Mouse (Mus musculus) central nervous system, embryonic 14 days (tissue): ENCODE data around the gene D930048N14Rik. TPM values are rescaled to one million over a fixed set of nuclear protein-coding genes. Genes with fewer than 3 reads are reported as not detected.

Experiments used
- polyA plus RNA-seq: library from polyadenylated mRNA; depleted of rRNA; stranded (reverse); fragments of >200 nt; gene quantifications from 2 replicates; pipeline ENCODE4 v1.2.3, GENCODE M21; 2012; rRNA removed

Gene D930048N14Rik
- polyA plus RNA-seq, result 1.8 and 3.6 TPM in 2 replicates

DNA sequence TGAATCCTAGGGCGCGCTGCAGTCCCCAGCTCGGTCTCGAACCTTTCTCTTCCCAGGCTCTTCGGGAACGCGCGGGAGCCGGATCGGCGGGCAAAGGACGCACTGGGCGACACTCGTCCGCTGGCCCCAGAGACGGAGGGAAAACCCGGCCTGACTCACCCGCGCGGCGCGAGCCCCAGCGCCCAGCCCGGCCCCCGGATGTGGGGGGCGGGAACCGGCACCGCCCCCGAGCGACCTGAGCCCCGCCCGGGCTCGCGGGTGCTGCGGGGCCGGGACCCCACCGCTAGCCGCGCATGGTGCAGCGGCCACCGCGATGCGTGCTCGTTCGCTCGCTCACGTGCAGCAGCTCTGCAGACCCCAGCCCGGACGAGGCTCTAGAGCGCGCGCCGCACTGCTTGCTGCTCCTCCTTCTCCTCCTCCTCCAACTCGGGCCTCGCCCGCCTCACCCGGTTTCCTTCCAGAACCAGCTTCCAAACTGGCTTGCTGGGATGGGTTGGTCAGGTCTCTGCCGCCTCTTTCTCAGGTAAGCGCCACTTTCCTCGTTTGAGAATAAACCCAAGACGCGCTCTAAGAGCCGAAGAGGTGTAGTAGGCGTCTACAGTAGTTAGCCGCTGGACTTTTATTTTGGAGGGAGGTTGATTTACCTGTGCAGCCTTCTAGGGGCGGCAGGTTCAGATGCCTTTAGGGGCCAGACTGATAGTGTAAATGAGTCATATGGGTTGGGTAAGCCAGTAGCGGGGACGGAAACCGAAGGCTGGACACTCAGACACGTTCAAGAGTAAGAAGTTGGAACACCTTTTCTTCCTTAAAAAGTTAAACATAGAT is at the start of gene D930048N14Rik, which contains the start of gene N4bp3:
D930048N14Rik (plus strand) TSS at position 264 of the 825 bp plus-strand sequence.
N4bp3 (minus strand) TSS at position 152 of the 825 bp plus-strand sequence.

DNA sequence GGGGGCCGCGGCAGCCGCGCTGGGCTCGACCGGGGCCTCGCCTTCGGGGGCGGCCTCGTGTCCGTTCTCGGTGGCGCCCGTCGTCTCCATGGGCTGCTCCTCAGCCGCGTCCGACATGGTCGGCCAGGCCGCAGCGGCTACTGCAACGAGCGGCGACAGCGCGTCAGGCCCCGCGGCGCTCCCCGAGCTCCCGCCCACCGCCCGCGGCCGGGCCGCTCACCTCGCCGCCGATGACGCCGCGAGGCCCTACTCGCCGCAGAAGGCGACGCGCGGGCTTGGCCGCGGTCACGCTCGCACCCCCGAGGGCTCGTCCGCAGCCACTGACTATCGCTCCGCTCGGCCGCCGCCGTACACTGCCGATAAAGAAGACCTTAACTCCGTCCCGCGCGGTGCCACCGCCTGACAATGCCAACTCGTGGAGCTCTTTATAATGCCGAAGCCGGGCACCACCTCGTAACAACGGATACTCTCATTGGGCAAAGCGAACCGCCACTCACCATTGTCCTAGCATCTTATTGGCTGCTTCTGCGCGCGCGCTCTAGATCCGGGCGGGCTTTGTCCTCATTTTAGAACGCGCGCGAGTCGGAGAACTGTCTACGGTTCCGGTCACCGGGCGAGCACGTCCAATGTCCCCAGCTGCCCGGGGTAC is 44.2 kb upstream of the D930048N14Rik start, which contains the start of gene Hnrnpab:
Hnrnpab (minus strand) TSS at position 401 of the 649 bp plus-strand sequence.

DNA sequence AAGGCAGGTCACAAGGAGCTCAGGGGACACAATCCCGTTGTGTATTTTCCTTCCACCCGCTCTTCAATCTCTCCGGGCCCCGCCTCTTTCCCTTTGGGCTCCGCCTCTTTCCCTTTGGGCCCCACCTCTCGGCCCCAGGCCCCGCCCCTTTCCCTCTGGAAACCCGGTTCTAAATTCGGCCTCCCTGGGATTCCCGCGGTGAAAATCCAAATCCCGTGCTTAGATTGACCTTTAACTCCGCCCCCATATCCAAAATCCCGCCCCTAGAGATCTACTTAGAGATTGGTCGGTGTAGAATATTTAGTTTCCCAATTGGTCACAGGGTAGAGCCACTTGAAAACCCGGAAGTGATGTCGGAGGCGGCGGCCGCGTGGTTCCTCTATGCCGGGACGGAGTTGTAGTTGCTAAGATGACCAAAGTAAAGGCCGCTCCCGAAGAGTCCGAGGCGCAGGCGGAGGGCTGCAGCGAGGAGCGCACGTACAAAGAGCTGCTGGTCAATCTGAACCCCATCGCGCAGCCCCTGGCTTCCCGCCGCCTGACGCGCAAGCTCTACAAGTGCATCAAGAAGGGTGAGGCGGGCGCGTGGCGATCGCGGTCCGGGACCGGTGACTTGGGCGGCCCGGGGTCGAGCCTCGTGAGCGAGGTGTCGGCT is 31.2 kb upstream of the D930048N14Rik start, which contains the start of gene Nhp2:
Nhp2 (plus strand) TSS at position 327 of the 652 bp plus-strand sequence.

DNA sequence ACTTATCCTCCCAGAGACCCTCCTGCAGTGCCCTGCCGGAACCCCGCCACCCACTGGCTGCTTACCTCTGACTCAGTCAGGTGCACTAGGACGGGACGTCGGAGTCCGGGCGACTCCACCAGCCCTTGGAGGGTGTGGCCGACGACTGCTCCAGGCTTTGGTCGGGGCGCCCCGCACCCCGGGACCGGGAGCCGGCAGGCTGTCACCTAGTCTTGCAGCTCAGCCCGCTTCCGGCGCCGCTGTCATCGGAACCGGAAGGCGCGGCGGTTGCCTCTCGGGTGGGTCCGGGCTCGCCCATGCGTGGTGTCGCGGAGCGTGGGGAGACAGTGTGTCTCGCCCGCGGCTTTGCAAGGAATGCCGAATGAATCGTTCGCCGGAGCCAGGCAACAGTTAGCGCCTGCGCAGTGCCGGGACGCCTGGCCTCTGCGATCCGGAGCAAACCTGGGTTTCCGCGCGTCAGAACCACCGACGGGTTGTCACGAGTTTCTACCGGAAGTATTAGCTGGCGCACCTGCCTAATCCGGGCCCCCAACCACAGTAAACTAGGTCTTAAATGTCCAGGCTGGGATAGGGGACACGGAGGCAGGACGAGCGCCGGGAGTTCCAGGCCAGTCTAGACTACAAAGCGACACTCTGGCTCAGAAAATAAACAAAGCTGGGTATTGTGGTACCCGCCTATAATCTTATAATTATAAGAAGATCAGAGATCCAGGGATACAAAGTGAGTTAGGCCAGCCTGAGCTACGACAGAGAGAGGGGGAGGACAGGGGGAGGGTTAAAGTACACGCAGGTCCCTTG is 15.0 kb upstream of the D930048N14Rik start, which contains the start of gene Rmnd5b:
Rmnd5b (minus strand) TSS at position 372 of the 798 bp plus-strand sequence.

DNA sequence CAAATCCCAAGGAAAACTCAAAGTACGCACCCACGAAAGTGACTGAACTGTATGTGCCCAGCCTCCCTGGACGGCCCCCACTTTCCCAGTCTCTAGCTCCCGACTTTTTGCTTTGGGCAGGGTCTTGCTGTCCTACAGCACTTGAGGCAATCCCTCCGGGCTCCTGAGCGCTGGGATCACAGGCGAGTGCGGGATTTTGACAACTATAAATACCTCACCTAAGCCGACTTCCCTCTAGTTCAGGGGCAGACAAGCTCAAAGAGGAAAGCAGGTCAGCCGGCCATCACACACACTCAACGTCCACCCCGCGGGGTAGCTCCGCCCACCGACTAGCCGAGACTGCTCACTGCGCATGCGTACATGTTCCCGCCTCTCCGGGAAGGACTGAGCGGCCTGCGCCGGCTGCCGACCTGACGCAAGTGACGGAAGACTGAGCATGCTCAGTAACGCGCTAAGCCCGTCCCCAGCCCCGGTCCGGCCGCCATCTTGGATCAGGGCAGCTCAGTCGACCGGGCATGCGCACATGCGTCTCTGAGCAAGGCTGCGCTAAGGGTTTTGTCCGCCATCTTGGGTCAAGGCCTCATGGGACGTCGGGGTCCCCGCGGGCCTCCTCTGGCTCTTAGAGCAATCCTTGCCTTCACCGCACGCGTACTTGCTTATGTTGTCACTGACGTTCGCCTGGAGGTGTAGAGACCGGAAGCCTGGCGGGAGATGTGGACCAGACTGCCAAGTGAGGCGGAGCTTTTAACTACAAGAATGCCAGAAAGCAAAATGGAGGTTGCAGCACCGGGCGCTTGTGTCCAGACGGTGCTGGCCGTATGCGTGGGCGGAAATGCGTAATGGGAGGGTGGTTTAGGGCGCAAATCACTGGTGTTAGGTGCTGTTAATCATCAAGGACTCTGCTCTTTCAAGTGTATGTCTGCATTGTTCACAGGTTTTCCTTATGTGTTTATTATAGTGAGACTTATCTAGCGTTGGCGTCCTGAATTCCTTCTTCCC is 37.9 kb downstream of the D930048N14Rik start, which contains the start of gene 0610009B22Rik:
0610009B22Rik (minus strand) TSS at position 545 of the 999 bp plus-strand sequence.

Other genes starting within 250 kb of the D930048N14Rik start
- 8.6 and 11.7 TPM in 2 replicates for gene Phykpl, start 66.2 kb upstream of the D930048N14Rik start, polyA plus RNA-seq
- gene Hnrnpab, start 44.1 kb upstream of the D930048N14Rik start, polyA plus RNA-seq, result 603 and 753 TPM in 2 replicates
- 84.3 and 84.6 TPM in 2 replicates for gene Nhp2, start 31.2 kb upstream of the D930048N14Rik start, polyA plus RNA-seq
- 62.6 and 62.7 TPM in 2 replicates for gene Rmnd5b, start 15.1 kb upstream of the D930048N14Rik start, polyA plus RNA-seq
- 7.2 and 10.8 TPM in 2 replicates for gene N4bp3, start 112 bp upstream of the D930048N14Rik start, polyA plus RNA-seq
- gene 0610009B22Rik, start 37.9 kb downstream of the D930048N14Rik start, polyA plus RNA-seq, result 51.1 and 61.6 TPM in 2 replicates
- gene Sec24a, start 112.7 kb downstream of the D930048N14Rik start, polyA plus RNA-seq, result 9.8 and 11.6 TPM in 2 replicates
- gene Sar1b, start 112.7 kb downstream of the D930048N14Rik start, polyA plus RNA-seq, result 79.3 and 85.3 TPM in 2 replicates
- 0.96 and 1.7 TPM in 2 replicates for gene Jade2, start 206.7 kb downstream of the D930048N14Rik start, polyA plus RNA-seq